Mouse (Mus musculus) adrenal gland (tissue): Measurements from ENCODE around the gene Klf15.

Experiments used
- intact Hi-C: fragments of 180-260 bp; cut with DNase I; formaldehyde crosslinking; loops from one replicate; pipeline ENCODE4 v1.15.1; 2025

Gene Klf15

GRCm38 (mm10) chr6:90489532-90489931 is 27.2 kb downstream of the Klf15 start:
- intact Hi-C loops: no loop called here

GRCm38 (mm10) chr6:90490976-90491375 is 28.6 kb downstream of the Klf15 start:
- intact Hi-C loops: no loop called here

DNA sequence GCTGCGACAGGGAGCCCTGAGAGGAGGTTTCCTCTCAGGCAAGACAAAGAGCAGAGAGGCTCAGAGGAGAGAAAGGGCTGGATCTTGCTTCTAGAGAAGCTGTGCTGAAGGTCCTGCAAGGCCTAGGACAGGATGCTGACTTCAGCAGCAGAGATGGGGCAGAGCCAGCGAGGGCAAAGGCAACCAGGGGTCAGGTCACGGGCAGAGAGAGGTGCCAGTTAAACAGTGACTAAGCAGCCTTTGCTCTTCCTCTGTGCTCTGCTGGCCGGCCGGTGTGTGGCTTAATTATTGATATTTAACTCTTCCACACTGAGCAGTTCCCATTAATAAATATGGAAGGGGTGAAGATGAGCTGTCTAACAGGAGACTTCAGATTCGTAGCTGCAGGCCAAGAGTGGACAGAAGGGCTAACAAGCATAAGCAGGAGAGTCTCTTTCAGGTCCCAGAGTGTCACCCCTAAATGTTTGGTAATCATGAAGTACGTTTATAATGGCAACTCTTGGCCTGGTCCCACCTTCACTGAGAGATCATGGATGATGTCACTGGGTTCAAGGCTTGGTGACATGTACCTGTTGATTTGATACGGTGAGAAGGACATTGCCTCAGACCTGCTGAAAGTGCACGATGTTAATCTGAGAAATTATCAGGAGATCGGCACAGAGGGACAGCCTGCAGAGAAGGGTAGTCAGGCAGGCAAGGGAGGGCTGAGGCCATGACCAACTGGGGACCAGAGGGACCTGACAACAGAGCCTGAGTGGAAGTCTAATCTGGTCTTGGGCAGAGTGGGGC is 29.8 kb downstream of the Klf15 start:
- intact Hi-C loops: no loop called here

- intact Hi-C loops: no loop called here
These were observed 31.8 kb downstream of the Klf15 start for GRCm38 (mm10) chr6:90494155-90494554.

DNA sequence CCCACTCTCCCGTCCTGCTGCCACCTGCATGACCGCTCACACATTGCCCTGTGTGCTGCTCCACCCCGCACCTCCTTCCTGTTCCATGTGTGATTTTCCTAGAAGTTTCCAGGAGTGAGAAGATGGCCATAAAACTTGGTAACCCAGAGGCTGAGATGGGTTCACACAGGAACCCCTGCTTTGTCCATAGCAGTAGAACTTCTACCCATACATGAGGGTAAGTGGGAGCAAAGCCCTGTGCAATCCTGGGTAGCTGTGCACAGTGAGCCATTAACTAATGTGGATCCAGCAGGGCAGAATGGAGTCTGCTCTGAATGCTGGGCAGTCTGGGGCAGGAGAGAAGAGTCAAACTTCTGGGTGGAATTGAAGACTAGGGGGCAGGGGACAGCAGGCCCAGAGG is 32.2 kb downstream of the Klf15 start:
- intact Hi-C loops: no loop called here

DNA sequence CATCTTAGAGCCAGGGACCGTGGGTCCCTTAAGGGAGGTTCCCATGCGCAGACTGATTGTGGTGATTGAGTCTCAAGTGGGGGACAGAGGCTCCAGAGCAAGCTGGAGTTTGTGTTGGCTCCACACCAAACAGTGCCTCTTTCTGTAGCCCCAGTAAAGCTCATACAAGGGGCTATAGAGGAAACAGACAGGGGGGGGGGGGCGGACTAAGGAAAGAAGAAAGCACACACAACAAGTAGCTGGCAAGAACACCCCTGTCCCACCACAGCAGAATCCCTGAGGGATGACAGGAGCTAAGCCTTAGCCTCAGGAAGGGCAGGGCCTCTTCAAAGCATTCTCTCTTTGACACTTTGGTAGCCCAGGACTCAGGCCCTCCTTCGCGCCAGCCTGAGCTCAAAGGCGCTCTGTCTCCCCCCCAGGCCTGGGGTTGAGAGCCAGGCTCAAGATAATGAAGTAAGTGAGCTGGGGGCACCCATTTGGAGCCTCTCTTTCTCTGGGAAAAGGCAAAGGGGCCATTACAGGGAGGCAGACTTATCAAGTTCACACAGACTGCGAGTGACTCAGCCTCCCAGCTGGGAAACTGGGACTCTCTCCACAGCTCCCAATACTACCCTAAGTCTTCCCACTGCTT is 33.0 kb downstream of the Klf15 start:
- intact Hi-C loops: no loop called here

- intact Hi-C loops: no loop called here
These were observed 33.8 kb downstream of the Klf15 start for GRCm38 (mm10) chr6:90496217-90496616.

- intact Hi-C loops: no loop called here
These were observed 37.1 kb downstream of the Klf15 start for GRCm38 (mm10) chr6:90499509-90499908.

DNA sequence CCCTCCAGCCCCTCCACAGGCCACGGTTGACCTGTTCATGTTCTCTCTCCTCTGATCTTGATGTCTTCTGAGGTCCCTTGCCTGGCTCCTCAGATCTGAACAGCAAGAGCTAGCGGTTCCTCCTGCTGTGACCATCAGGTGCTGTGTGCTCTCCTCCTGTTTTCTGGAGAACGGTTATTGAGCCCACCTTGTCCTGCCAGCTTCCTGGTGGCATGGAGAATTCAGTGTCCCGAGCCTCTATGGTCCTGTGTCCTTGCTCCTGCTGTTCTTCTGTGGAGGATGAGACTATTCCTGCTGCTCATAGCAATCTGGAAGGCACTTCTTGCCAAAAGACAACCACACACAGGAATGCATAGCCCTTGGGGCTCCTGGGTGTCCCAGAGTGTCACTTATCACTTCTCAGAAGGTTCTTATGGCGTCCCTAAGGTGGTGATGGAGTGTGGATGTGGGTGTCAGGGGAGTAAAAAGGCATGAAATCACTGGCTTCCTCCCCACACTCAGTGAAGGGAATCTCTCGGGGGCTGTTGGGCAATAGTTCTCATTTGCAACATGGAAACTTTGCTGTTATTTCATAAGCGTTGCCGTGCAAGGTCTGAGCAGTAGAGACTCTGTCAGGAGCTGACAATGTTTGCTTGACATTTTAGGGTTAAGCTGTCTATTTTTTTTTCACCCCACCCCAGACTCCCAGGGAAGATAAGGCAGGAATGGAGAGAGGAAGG is 39.0 kb downstream of the Klf15 start:
- intact Hi-C loops: no loop called here

GRCm38 (mm10) chr6:90505906-90506305 is 43.5 kb downstream of the Klf15 start:
- intact Hi-C loops: no loop called here

GRCm38 (mm10) chr6:90506673-90507311 is 44.4 kb downstream of the Klf15 start:
- intact Hi-C loops: no loop called here

- intact Hi-C loops: no loop called here
These were observed 45.1 kb downstream of the Klf15 start for GRCm38 (mm10) chr6:90507443-90507842.

- intact Hi-C loops: no loop called here
These were observed 45.8 kb downstream of the Klf15 start for GRCm38 (mm10) chr6:90508197-90508624.

DNA sequence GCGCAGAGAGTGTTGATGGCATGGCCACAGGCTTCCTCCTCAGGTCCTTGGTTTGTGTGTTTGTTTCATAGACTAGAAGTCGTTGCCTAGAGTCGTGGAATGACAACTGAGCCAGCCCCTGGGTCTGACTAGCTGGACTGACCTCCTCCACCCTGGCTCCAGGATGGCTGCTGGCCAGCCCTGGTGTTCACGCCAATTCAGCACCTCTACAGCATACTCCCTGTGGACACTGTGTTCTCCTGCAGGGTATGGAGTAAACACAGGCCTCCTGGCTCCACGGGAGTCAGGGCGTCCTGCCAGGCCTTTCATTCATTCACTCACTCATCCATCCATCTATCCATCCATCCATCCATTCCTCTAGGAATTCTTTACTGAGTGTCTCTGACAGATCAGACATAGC is 46.7 kb downstream of the Klf15 start:
- intact Hi-C loops: no loop called here

DNA sequence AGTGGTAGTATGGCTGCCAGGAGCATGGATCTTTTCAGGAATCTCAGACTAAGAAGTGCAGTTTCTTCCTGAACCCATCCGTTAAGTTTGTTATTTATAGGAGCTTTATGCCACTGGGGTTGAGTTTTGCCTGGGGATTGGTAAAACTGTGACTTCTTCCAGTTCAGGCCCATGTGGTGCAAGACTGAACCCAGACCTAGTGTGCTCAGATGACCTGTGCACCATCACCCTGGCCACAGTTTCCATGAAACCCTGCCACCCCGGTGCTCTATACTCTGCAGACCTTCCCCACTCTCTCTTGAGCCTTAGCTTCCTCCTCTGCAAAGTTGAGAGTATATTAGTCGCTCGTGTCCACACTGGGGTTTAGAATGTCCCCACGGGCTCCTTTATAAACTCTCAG is 50.0 kb downstream of the Klf15 start:
- intact Hi-C loops: no loop called here

DNA sequence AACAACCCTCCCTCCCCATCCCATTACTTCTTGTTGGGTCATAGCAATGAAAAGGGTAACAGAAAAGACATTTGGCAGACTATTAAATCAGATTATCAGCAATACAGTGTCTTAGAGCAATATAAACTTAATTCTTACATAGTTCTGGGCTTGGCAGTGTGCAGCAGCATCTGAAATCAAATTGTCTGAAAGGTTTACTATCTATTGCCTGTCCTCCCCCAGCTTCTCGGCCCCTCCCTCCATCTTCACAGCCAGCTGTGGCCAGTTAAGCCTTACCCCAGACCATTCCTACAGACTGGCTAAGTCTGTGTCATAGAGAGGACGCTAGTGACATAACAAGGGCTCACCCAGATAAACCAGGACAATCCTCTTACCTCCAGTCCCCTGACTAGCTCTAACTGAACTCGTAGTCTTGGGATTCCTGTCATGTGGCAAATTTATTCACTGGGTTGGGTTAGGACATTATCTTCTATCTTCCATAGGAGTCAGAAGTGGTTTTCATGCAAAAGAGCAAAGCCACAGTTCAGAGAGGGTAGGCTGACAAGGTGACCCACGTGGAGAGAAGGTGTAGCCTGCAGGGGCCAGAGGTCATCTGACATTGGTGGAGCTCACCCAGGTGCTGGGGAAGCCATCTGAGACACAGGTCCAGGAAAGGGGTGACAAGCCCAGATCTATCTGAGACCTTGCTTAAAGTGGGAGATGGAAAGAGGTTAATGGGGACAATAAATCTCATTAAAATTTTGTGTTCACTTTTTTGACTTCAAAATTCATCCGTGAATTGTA is 50.9 kb downstream of the Klf15 start:
- intact Hi-C loops: no loop called here

- intact Hi-C loops: no loop called here
These were observed 52.0 kb downstream of the Klf15 start for GRCm38 (mm10) chr6:90514369-90514768.

DNA sequence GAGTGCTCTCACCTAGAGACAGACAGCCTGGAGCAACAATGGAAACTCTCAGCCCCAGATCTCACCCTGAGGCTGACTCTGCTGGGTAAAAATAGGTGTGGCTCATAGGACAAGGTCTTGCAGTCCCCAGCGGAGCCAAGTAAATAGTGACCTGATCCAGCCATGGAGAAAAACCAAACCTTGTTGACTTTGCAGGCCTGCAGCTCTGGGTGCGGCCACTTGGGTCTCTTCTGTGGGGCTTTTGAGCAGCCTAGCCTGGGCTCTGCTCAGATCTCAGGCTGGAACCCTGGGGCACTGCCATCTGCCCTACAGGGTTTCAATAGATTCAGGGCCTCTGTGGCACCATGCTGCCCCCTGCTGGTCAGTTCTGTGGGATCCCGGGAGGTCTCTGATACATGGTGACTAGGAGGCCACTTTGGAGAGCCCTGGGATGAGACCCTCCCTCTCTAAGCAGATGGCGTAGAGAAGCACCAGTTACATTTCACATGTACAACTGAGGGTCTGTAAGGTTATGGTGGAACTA is 52.6 kb downstream of the Klf15 start:
- intact Hi-C loops: loop anchor here (1.0 kb wide), 1 partner anchor 65 kb away; no protein-coding TSS in a partner anchor

DNA sequence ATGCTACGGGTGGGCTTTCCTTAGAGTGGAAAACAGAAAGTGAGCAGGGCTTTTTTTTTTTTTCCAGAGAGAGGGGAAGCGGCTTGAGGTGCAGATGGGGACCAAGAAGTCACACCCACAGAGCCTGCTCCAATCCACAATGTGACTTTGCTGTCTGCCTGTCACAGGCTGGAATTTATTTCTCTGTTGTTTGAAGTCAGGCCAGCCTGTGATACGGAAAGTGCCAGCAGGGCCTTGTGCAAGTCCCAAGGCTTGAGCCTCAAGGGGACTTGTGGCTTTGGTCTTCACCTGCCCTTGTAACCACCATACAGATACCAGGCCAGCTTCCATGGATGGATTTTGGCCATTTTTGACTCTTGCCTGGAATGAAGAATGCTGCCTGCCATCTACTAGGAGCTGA is 56.5 kb downstream of the Klf15 start:
- intact Hi-C loops: no loop called here

- intact Hi-C loops: no loop called here
These were observed 57.0 kb downstream of the Klf15 start for GRCm38 (mm10) chr6:90519375-90519774.
